Mouse (Mus musculus) megakaryocyte, embryonic 14.5 days (primary cell): ENCODE results near the gene Rc3h1. TPM values are rescaled to one million over a fixed set of nuclear protein-coding genes. Genes with fewer than 3 reads are reported as not detected.

Experiments
- H3K27me3 ChIP-seq: replicated peaks from 2 replicates; pipeline ENCODE3; 2012; ENCODE audit warnings: inconsistent platforms
- H3K36me3 ChIP-seq: replicated peaks from 2 replicates; pipeline ENCODE3; 2012; ENCODE audit warnings: low read length, inconsistent platforms, mixed read lengths
- H3K4me1 ChIP-seq: 2 replicates; pipeline ENCODE4 v1.6.1; 2012; ENCODE audit warnings: inconsistent platforms
- H3K4me3 ChIP-seq: replicated peaks from 2 replicates; pipeline ENCODE3; 2012; ENCODE audit warnings: moderate library complexity, mild to moderate bottlenecking, inconsistent platforms
- H3K9me3 ChIP-seq: 2 replicates; pipeline ENCODE4 v1.6.1; 2012; ENCODE audit warnings: inconsistent platforms
- FLI1 ChIP-seq: IDR thresholded peaks from 2 replicates; pipeline ENCODE4 v1.6.1; 2012; ENCODE audit warnings: low read length, inconsistent platforms, mixed read lengths
- GATA1 ChIP-seq: IDR thresholded peaks from 3 replicates; pipeline ENCODE4 v1.6.1; 2012; ENCODE audit warnings: mixed read lengths, low read length, inconsistent platforms, borderline replicate concordance
- polyA plus RNA-seq: library from polyadenylated mRNA; stranded (reverse); fragments of >175 nt; gene quantifications from 2 replicates; pipeline ENCODE4 v1.2.3, GENCODE M21; 2012; ENCODE audit warnings: low replicate concordance; ENCODE audit not compliant: insufficient read depth

Rc3h1 gene
- polyA plus RNA-seq, 1 experiment = 0.37 TPM

- Histone ChIP-seq H3K36me3 (peaks cover 8% of the 10 kb centered on the region), H3K4me3 (no peak overlapping the region), H3K27me3 (peaks cover 12% of the 10 kb centered on the region), H3K4me1 (peaks cover 17% of the 10 kb centered on the region), H3K9me3 (no peaks in the 10 kb centered on the region)
- TF ChIP-seq FLI1 (no peak), GATA1 (no peak)
Observed at GRCm38 (mm10) chr1:160985477-160985876, 79.3 kb downstream of the Rc3h1 start.

DNA sequence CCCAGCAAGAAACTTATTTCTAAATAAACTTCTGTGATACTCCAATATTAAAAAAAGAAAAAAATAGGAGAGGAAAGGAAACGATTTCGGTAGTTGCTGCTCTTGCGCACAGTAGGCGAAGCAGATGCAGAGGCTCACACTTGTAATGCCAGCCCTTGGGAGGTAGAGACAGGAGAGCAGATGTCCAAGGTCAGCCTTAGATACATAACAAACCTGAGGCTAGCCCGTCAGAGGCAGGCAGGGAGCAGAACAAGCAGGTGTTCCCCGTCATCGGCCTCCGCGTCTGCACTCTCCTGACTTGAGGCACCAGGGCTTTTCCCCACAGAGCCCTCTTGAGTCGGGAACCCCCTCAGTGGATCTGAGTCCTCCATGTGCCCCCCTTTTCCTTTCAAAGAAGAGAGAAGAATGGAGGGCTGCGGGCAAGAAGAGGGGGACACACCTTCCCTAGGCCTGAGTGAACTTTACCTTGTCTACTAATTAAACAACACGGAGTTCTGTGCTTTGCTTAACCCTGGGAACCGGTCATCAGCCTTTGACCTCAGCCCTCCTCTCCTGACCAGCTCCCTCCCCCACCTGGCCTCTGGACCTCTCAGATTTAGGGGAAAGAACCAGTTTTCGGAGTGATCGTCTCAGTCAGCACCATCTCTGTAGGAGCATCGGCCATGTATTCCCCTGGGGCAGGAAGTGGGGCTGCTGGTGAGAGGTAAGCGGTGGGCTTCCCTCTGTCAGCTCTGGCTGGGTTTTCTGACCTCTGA lies 80.8 kb downstream of the Rc3h1 start:
- Histone ChIP-seq H3K4me3 (no peak overlapping the region), H3K4me1 (peaks cover 10% of the 10 kb centered on the region), H3K36me3 (no peaks in the 10 kb centered on the region), H3K27me3 (peaks cover 15% of the 10 kb centered on the region), H3K9me3 (no peaks in the 10 kb centered on the region)
- TF ChIP-seq GATA1 (no peak), FLI1 (no peak)

DNA sequence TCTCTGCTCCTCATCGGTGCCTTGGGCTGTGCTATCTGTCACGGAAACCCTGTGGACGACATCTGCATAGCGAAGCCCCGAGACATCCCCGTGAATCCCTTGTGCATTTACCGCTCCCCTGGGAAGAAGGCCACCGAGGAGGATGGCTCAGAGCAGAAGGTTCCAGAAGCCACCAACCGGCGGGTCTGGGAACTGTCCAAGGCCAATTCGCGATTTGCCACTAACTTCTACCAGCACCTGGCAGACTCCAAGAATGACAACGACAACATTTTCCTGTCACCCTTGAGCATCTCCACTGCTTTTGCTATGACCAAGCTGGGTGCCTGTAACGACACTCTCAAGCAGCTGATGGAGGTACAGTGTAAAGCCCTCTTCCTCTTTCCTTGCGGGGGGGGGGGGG lies 83.2 kb downstream of the Rc3h1 start:
- Histone ChIP-seq H3K27me3 (peaks cover 15% of the 10 kb centered on the region), H3K4me1 (peaks cover 6% of the 10 kb centered on the region), H3K9me3 (no peaks in the 10 kb centered on the region), H3K36me3 (peaks cover 2% of the 10 kb centered on the region), H3K4me3 (no peak overlapping the region)
- TF ChIP-seq GATA1 (no peak), FLI1 (no peak)

DNA sequence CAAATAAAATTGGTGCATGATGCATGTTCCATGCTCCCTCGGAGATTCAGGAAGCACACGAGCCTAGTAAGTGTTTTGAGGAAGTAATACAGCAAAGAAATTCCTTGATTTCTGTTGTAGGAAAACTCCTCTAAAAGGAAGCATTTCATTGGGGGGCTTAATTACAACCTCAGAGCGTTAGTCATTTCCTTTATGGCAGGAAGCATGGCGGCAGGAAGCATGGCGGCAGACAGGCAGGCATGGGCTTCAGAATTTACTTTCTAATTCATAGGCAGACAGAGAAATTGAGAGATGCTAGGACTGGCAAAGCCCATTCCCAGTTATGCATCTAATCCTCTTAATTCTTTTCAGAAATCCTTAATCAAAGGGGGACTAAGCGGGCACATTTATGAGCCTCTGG lies 87.6 kb downstream of the Rc3h1 start:
- Histone ChIP-seq H3K36me3 (peaks cover 12% of the 10 kb centered on the region), H3K27me3 (peaks cover 10% of the 10 kb centered on the region), H3K9me3 (no peaks in the 10 kb centered on the region), H3K4me1 (peaks cover 3% of the 10 kb centered on the region; the same call in 1 of the 2 replicates), H3K4me3 (no peak overlapping the region)
- TF ChIP-seq GATA1 (no peak), FLI1 (no peak)

- Histone ChIP-seq H3K4me1 (peaks cover 20% of the 10 kb centered on the region), H3K9me3 (no peaks in the 10 kb centered on the region), H3K27me3 (no peaks in the 10 kb centered on the region), H3K4me3 (no peak overlapping the region), H3K36me3 (peaks cover 59% of the 10 kb centered on the region)
- TF ChIP-seq GATA1 (no peak), FLI1 (no peak)
Observed at GRCm38 (mm10) chr1:161004942-161005341, 98.7 kb downstream of the Rc3h1 start.

DNA sequence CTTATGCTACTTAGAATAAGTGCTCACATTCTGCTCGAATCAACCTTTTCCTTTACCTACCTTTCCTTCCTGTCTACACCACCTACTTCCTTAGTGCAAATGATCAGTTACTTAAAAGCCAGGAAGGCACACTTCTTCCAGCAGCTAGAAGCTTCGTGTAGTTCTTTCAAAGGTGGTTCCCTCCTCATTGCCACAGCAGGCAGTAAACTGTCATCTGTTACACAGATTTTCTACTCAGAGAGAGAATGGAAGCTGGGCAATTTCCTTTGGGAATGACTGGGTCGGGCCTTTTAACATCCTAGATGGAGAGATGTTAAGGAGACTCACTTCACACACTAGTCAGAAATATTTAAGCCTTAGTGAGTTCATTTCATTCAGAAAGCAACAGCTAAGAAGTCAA lies 99.3 kb downstream of the Rc3h1 start:
- no peaks in the 10 kb centered on the region for H3K9me3 ChIP-seq
- TF ChIP-seq FLI1 (no peak), GATA1 (no peak)
- no peaks in the 10 kb centered on the region for H3K27me3 ChIP-seq
- H3K4me1 ChIP-seq = peaks cover 20% of the 10 kb centered on the region
- H3K4me3 ChIP-seq = no peak overlapping the region
- peaks cover 62% of the 10 kb centered on the region for H3K36me3 ChIP-seq

- no peak for TF ChIP-seq GATA1
- TF ChIP-seq FLI1 = no peak
- H3K27me3 ChIP-seq = no peaks in the 10 kb centered on the region
- no peaks in the 10 kb centered on the region for H3K9me3 ChIP-seq
- no peak overlapping the region for H3K4me3 ChIP-seq
- peaks cover 20% of the 10 kb centered on the region for H3K4me1 ChIP-seq
- H3K36me3 ChIP-seq = peaks cover 66% of the 10 kb centered on the region
Observed at GRCm38 (mm10) chr1:161006471-161006870, 100.3 kb downstream of the Rc3h1 start.

DNA sequence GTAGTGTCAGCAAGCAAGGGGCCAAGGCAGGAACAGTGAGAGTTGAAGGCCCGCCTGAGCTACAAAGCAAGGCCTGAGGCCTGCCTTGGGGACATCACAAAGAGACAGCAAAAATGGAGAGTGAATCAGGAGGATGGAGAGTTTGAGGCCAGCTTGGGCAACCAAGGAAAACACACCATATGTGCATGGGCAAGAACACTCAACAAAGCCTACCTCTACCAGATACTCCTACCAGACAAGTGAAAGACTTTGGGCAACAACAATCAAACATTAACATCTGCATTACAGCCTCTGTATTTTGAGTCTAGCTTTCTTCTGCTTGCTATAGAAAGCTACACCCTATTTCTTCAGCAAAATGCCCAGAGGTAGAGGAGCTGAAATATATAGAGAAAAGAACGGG lies 101.8 kb downstream of the Rc3h1 start:
- Histone ChIP-seq H3K36me3 (peaks cover 74% of the 10 kb centered on the region), H3K27me3 (no peaks in the 10 kb centered on the region), H3K9me3 (no peaks in the 10 kb centered on the region), H3K4me1 (peaks cover 20% of the 10 kb centered on the region), H3K4me3 (no peak overlapping the region)
- no peak for TF ChIP-seq FLI1

- no peaks in the 10 kb centered on the region for H3K27me3 ChIP-seq
- H3K36me3 ChIP-seq = peaks cover 63% of the 10 kb centered on the region
- H3K9me3 ChIP-seq = no peaks in the 10 kb centered on the region
- H3K4me3 ChIP-seq = no peak overlapping the region
- no peak for TF ChIP-seq GATA1
- H3K4me1 ChIP-seq = peaks cover 13% of the 10 kb centered on the region
Observed at GRCm38 (mm10) chr1:161010436-161010835, 104.2 kb downstream of the Rc3h1 start.

- no peaks in the 10 kb centered on the region for H3K27me3 ChIP-seq
- TF ChIP-seq GATA1 = no peak
- TF ChIP-seq FLI1 = no peak
- peaks cover 7% of the 10 kb centered on the region for H3K4me1 ChIP-seq
- H3K4me3 ChIP-seq = no peak overlapping the region
- H3K9me3 ChIP-seq = no peaks in the 10 kb centered on the region
- peaks cover 60% of the 10 kb centered on the region for H3K36me3 ChIP-seq
Observed at GRCm38 (mm10) chr1:161016378-161016777, 110.2 kb downstream of the Rc3h1 start.
